19 mouse cellular contexts compared by ENCODE assay signal in the genomic region with DNA sequence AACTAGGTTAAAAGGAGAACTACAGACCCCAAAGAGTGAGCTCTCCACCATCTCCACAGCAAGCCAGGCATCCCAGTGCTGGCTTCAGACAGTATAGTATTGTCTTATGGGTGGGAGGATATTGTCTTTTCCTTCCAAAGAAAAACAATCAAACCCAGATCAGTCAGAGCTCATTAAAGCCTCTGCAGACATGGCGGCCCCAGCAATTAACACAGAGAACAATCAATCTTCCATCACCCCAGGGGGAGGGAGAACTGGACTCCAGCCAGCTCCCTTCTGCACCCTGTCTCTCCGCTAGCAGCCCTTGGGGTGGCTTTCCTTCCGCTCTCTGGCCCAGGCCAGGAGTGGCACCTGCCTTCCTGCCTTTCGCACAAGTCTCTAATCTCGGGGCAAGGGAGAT. TPM values are rescaled to one million over a fixed set of nuclear protein-coding genes. Genes with fewer than 3 reads are reported as not detected.
DNase-seq lines count a peak whose midpoint lies in the region; ATAC-seq lines count a peak whose summit lies in the region.
"Had no signal": no experiment of that assay in that cellular context is flagged by ENCODE, and none has a peak within 500 bp of the region (broad histone marks: within the 10 kb centered on the region; RNA-seq: fewer than 3 reads in every experiment).

No protein-coding gene starts in this region.

- H3K36me3 ChIP-seq in kidney, embryonic 14.5 days (ENCODE audit: control insufficient read depth, insufficient read depth, low read length) = no peaks in the 10 kb centered on the region
- H3K36me3 ChIP-seq in midbrain, embryonic 13.5 days = no peaks in the 10 kb centered on the region
- H3K36me3 ChIP-seq in midbrain, embryonic 15.5 days (replicated peaks) = no peaks in the 10 kb centered on the region
- H3K36me3 ChIP-seq in intestine, embryonic 16.5 days (ENCODE audit: control insufficient read depth, insufficient read depth, low read length) = no peaks in the 10 kb centered on the region
- peaks cover 15% of the 10 kb centered on the region for H3K36me3 ChIP-seq in heart, embryonic 10.5 days
- H3K36me3 ChIP-seq: heart, embryonic 15.5 days had no signal

- H3K4me1 ChIP-seq in kidney, embryonic 14.5 days (ENCODE audit: control insufficient read depth, insufficient read depth, low read length) = peaks cover 12% of the 10 kb centered on the region; the same call in 1 of the 2 replicates
- H3K4me1 ChIP-seq in midbrain, embryonic 13.5 days (replicated peaks) = peaks cover 25% of the 10 kb centered on the region
- peaks cover 7% of the 10 kb centered on the region; the same call in 1 of the 2 replicates for H3K4me1 ChIP-seq in midbrain, embryonic 15.5 days
- H3K4me1 ChIP-seq in intestine, embryonic 16.5 days (ENCODE audit: control insufficient read depth, insufficient read depth, low read length) = peaks cover 24% of the 10 kb centered on the region
- peaks cover 31% of the 10 kb centered on the region for H3K4me1 ChIP-seq in heart, embryonic 10.5 days

- no peak overlapping the region for H3K27ac ChIP-seq in kidney, embryonic 14.5 days (ENCODE audit: low read depth, low read length)
- H3K27ac ChIP-seq in midbrain, embryonic 13.5 days = no peak overlapping the region
- no peak overlapping the region for H3K27ac ChIP-seq in midbrain, embryonic 15.5 days
- peak overlapping the region; percentile 52 for H3K27ac ChIP-seq in intestine, embryonic 16.5 days (ENCODE audit: low read length)
- no peak overlapping the region for H3K27ac ChIP-seq in heart, embryonic 10.5 days
- H3K27ac ChIP-seq: heart, embryonic 15.5 days had no signal

- no peak overlapping the region for H3K4me3 ChIP-seq in kidney, embryonic 14.5 days (ENCODE audit: low read length)
- H3K4me3 ChIP-seq in midbrain, embryonic 13.5 days (replicated peaks) = no peak overlapping the region
- H3K4me3 ChIP-seq in midbrain, embryonic 15.5 days = no peak overlapping the region
- H3K4me3 ChIP-seq in intestine, embryonic 16.5 days (ENCODE audit: low read length) = no peak overlapping the region
- no peak overlapping the region for H3K4me3 ChIP-seq in heart, embryonic 10.5 days
- H3K4me3 ChIP-seq: heart, embryonic 15.5 days; myocyte had no signal

- H3K27me3 ChIP-seq in kidney, embryonic 14.5 days (ENCODE audit: control insufficient read depth, insufficient read depth, low read length) = no peaks in the 10 kb centered on the region
- H3K27me3 ChIP-seq in midbrain, embryonic 13.5 days = no peaks in the 10 kb centered on the region
- H3K27me3 ChIP-seq in midbrain, embryonic 15.5 days (replicated peaks) = no peaks in the 10 kb centered on the region
- no peaks in the 10 kb centered on the region for H3K27me3 ChIP-seq in intestine, embryonic 16.5 days (replicated peaks; ENCODE audit: control insufficient read depth, insufficient read depth, low read length)
- H3K27me3 ChIP-seq in heart, embryonic 10.5 days (ENCODE audit: insufficient read depth, poor library complexity, severe bottlenecking) = peaks cover 37% of the 10 kb centered on the region; the same call in 1 of the 2 replicates

- H3K4me2 ChIP-seq in kidney, embryonic 14.5 days (replicated peaks; ENCODE audit: low read depth, low read length) = no peak overlapping the region
- H3K4me2 ChIP-seq in midbrain, embryonic 13.5 days (replicated peaks) = no peak overlapping the region
- H3K4me2 ChIP-seq in midbrain, embryonic 15.5 days = no peak overlapping the region
- no peak overlapping the region for H3K4me2 ChIP-seq in intestine, embryonic 16.5 days (ENCODE audit: low read depth, low read length)
- H3K4me2 ChIP-seq: heart, embryonic 15.5 days; lung, embryonic 14.5 days had no signal

- ATAC-seq in kidney, embryonic 14.5 days (ENCODE audit: low FRiP score, low TSS enrichment) = peak; percentile 56
- 0 out of 2 replicates have a peak, but pooled peaks have one; percentile 17 for ATAC-seq in midbrain, embryonic 13.5 days
- ATAC-seq in midbrain, embryonic 15.5 days (replicated peaks) = no peak
- ATAC-seq in intestine, embryonic 16.5 days = peak; percentile 32
- ATAC-seq: hindbrain, embryonic 16.5 days had no signal

- H3K9me3 ChIP-seq in kidney, embryonic 14.5 days (ENCODE audit: control insufficient read depth, low read length) = no peaks in the 10 kb centered on the region
- no peaks in the 10 kb centered on the region for H3K9me3 ChIP-seq in midbrain, embryonic 13.5 days
- no peaks in the 10 kb centered on the region for H3K9me3 ChIP-seq in midbrain, embryonic 15.5 days
- H3K9me3 ChIP-seq in intestine, embryonic 16.5 days (ENCODE audit: control insufficient read depth, low read length) = no peaks in the 10 kb centered on the region
- H3K9me3 ChIP-seq in heart, embryonic 10.5 days = no peaks in the 10 kb centered on the region
- H3K9me3 ChIP-seq: heart, embryonic 15.5 days had no signal

- no peak for DNase-seq in kidney, adult 8-10 months
- DNase-seq in adrenal gland, postnatal 4 days (ENCODE audit: low spot score in 2 of 2) = no peak
- no peak for DNase-seq in heart, embryonic 10.5 days (ENCODE audit: low spot score)
- DNase-seq: cerebellum, adult 11-12 months; liver; lung, embryonic 14.5 days; spleen, adult 18-20 months had no signal

- no peak overlapping the region for H3K9ac ChIP-seq in kidney, embryonic 14.5 days (ENCODE audit: low read depth, low read length)
- H3K9ac ChIP-seq in midbrain, embryonic 13.5 days (replicated peaks) = no peak overlapping the region
- no peak overlapping the region for H3K9ac ChIP-seq in midbrain, embryonic 15.5 days
- no peak overlapping the region for H3K9ac ChIP-seq in intestine, embryonic 16.5 days (ENCODE audit: low read depth, low read length)
- H3K9ac ChIP-seq: heart, embryonic 15.5 days; lung, embryonic 14.5 days had no signal

- WGBS in kidney, embryonic 14.5 days = 8% methylated on average over 5 of the region's 5 CpGs
- WGBS in midbrain, embryonic 13.5 days = 28% methylated on average over 5 of the region's 5 CpGs
- 38% methylated on average over 5 of the region's 5 CpGs for WGBS in midbrain, embryonic 15.5 days
- 22% methylated on average over 5 of the region's 5 CpGs for WGBS in intestine, embryonic 16.5 days
- 56% methylated on average over 5 of the region's 5 CpGs for WGBS in heart, embryonic 10.5 days

RNA-seq across cellular contexts. Expression of a gene that starts 2.0 kb away (rescaled TPM):
- polyA plus RNA-seq in kidney, embryonic 14.5 days (2014; fragmentation: Nextera tagmentation; extraction: Ambion mirVana) = 0.96 and 1.2 TPM in 2 replicates
- polyA plus RNA-seq in midbrain, embryonic 13.5 days (2015; fragmentation: Nextera tagmentation; extraction: Ambion mirVana) = 0.41 and 0.98 TPM in 2 replicates
- polyA plus RNA-seq in midbrain, embryonic 15.5 days (2015; fragmentation: Nextera tagmentation; extraction: Ambion mirVana) = 0.42 and 4.2 TPM in 2 replicates
- polyA plus RNA-seq in intestine, embryonic 16.5 days (2015; fragmentation: Nextera tagmentation; extraction: Ambion mirVana) = 2.2 and 4.5 TPM in 2 replicates
- under 1 TPM in 1 of 2 experiments, not detected in 1; 0.31 TPM for total RNA-seq in adrenal gland, postnatal 4 days (2021)
- 0.11 and 1.5 TPM in 2 replicates for polyA plus RNA-seq in heart, embryonic 10.5 days (2016; fragmentation: Nextera tagmentation; extraction: Ambion mirVana)
- total RNA-seq: left cerebral cortex, postnatal 10 days; megakaryocyte progenitor cell, adult 5-6 weeks; MEL had no signal
- polyA plus RNA-seq: cortical plate, adult 2 months had no signal

RNA-seq across cellular contexts. Expression of a gene that starts 10.8 kb away (rescaled TPM):
- 24.2 and 31.4 TPM in 2 replicates for polyA plus RNA-seq in kidney, embryonic 14.5 days (2014; fragmentation: Nextera tagmentation; extraction: Ambion mirVana)
- 0.86 and 1.4 TPM in 2 replicates for polyA plus RNA-seq in midbrain, embryonic 13.5 days (2015; fragmentation: Nextera tagmentation; extraction: Ambion mirVana)
- 2.1 and 2.6 TPM in 2 replicates for polyA plus RNA-seq in midbrain, embryonic 15.5 days (2015; fragmentation: Nextera tagmentation; extraction: Ambion mirVana)
- polyA plus RNA-seq in intestine, embryonic 16.5 days (2015; fragmentation: Nextera tagmentation; extraction: Ambion mirVana) = 884 and 955 TPM in 2 replicates
- total RNA-seq in adrenal gland, postnatal 4 days (2021) = 10 to 100 TPM; 11.1 to 12.7 TPM
- 76.3 and 86.1 TPM in 2 replicates for polyA plus RNA-seq in heart, embryonic 10.5 days (2016; fragmentation: Nextera tagmentation; extraction: Ambion mirVana)
- total RNA-seq: megakaryocyte progenitor cell, adult 5-6 weeks; MEL had no signal

RNA-seq across cellular contexts. Expression of a gene that starts 16.3 kb away (rescaled TPM):
- not detected in 2 replicates for polyA plus RNA-seq in kidney, embryonic 14.5 days (2014; fragmentation: Nextera tagmentation; extraction: Ambion mirVana)
- polyA plus RNA-seq in midbrain, embryonic 13.5 days (2015; fragmentation: Nextera tagmentation; extraction: Ambion mirVana) = 0.22 TPM in 1 of 2 replicates, not detected in the other
- polyA plus RNA-seq in midbrain, embryonic 15.5 days (2015; fragmentation: Nextera tagmentation; extraction: Ambion mirVana) = 0.26 TPM in 1 of 2 replicates, not detected in the other
- 0.29 TPM in 1 of 2 replicates, not detected in the other for polyA plus RNA-seq in intestine, embryonic 16.5 days (2015; fragmentation: Nextera tagmentation; extraction: Ambion mirVana)
- not detected for total RNA-seq in adrenal gland, postnatal 4 days (2021)
- polyA plus RNA-seq in heart, embryonic 10.5 days (2016; fragmentation: Nextera tagmentation; extraction: Ambion mirVana) = 0.10 TPM in 1 of 2 replicates, not detected in the other
- total RNA-seq: left cerebral cortex, postnatal 10 days; megakaryocyte progenitor cell, adult 5-6 weeks; MEL had no signal
- polyA plus RNA-seq: cortical plate, adult 2 months; gonadal fat pad, adult 2 months; lung, embryonic 14.5 days had no signal

RNA-seq across cellular contexts. Expression of a gene that starts 32.3 kb away (rescaled TPM):
- polyA plus RNA-seq in kidney, embryonic 14.5 days (2014; fragmentation: Nextera tagmentation; extraction: Ambion mirVana) = 1.4 and 1.5 TPM in 2 replicates
- polyA plus RNA-seq in midbrain, embryonic 13.5 days (2015; fragmentation: Nextera tagmentation; extraction: Ambion mirVana) = not detected in 2 replicates
- polyA plus RNA-seq in midbrain, embryonic 15.5 days (2015; fragmentation: Nextera tagmentation; extraction: Ambion mirVana) = not detected in 2 replicates
- polyA plus RNA-seq in intestine, embryonic 16.5 days (2015; fragmentation: Nextera tagmentation; extraction: Ambion mirVana) = 0.10 TPM in 1 of 2 replicates, not detected in the other
- under 1 TPM in 1 of 2 experiments, not detected in 1; 0.48 TPM for total RNA-seq in adrenal gland, postnatal 4 days (2021)
- 0.08 TPM in 1 of 2 replicates, not detected in the other for polyA plus RNA-seq in heart, embryonic 10.5 days (2016; fragmentation: Nextera tagmentation; extraction: Ambion mirVana)
- total RNA-seq: left cerebral cortex, postnatal 10 days; megakaryocyte progenitor cell, adult 5-6 weeks; MEL had no signal
- polyA plus RNA-seq: cortical plate, adult 2 months; heart, embryonic 15.5 days; hindbrain, embryonic 16.5 days; myocyte had no signal

RNA-seq across cellular contexts. Expression of a gene that starts 41.7 kb away (rescaled TPM):
- not detected in 2 replicates for polyA plus RNA-seq in kidney, embryonic 14.5 days (2014; fragmentation: Nextera tagmentation; extraction: Ambion mirVana)
- not detected in 2 replicates for polyA plus RNA-seq in midbrain, embryonic 13.5 days (2015; fragmentation: Nextera tagmentation; extraction: Ambion mirVana)
- polyA plus RNA-seq in midbrain, embryonic 15.5 days (2015; fragmentation: Nextera tagmentation; extraction: Ambion mirVana) = not detected in 2 replicates
- 0.07 and 0.12 TPM in 2 replicates for polyA plus RNA-seq in intestine, embryonic 16.5 days (2015; fragmentation: Nextera tagmentation; extraction: Ambion mirVana)
- total RNA-seq in adrenal gland, postnatal 4 days (2021) = not detected
- not detected in 2 replicates for polyA plus RNA-seq in heart, embryonic 10.5 days (2016; fragmentation: Nextera tagmentation; extraction: Ambion mirVana)
- total RNA-seq: left cerebral cortex, postnatal 10 days; megakaryocyte progenitor cell, adult 5-6 weeks; MEL had no signal
- polyA plus RNA-seq: cortical plate, adult 2 months; heart, embryonic 15.5 days; hindbrain, embryonic 16.5 days; lung, embryonic 14.5 days; myocyte had no signal

Comparison
In these comparisons a context has a peak if more than half of its experiments do, and no peak if none do; other contexts are left out.
1. RNA of a gene that starts 10.8 kb away (polyA plus RNA-seq): 884 to 955 TPM in intestine, embryonic 16.5 days; 76.3 to 86.1 TPM in heart, embryonic 10.5 days, 24.2 to 31.4 TPM in kidney, embryonic 14.5 days, 2.1 to 2.6 TPM in midbrain, embryonic 15.5 days and 0.86 to 1.4 TPM in midbrain, embryonic 13.5 days; every median in the first group is over 10 times any median in the second.